Mouse (Mus musculus) hindbrain, embryonic 16.5 days (tissue): ENCODE measurements at regions not wholly inside any gene's neighbourhood (a gene's known extent, or its start where the extent isn't known, plus 50 kb on each side); places are given as distances from the start of the nearest gene placed in this dataset.
"Not testable (repeated sequence)": the region's sequence is repeated elsewhere in the genome, so short reads cannot be mapped to it uniquely, and the experiment has no call there.

Source experiments
- ATAC-seq: fragments of 200-750 bp; cut with Nextera tagmentation; 2 replicates; pipeline ENCODE4 v1.8.0; 2017; ENCODE audit warnings: moderate TSS enrichment, moderate library complexity
- H3K27ac ChIP-seq: fragments of 300-500 bp; sonication (generic); 2 replicates; pipeline ENCODE4 v1.5.1; 2014; ENCODE audit warnings: low read depth, mild to moderate bottlenecking, control low read depth, low read length, moderate library complexity
- H3K27me3 ChIP-seq: fragments of 300-500 bp; sonication (generic); replicated peaks from 2 replicates; pipeline ENCODE4 v1.6.1; 2014; ENCODE audit warnings: low read length; ENCODE audit not compliant: control insufficient read depth, insufficient read depth
- H3K36me3 ChIP-seq: fragments of 300-500 bp; sonication (generic); 2 replicates; pipeline ENCODE4 v1.6.1; 2014; ENCODE audit warnings: mild to moderate bottlenecking, low read length, moderate library complexity, mixed read lengths; ENCODE audit not compliant: control insufficient read depth, insufficient read depth
- H3K4me1 ChIP-seq: fragments of 300-500 bp; sonication (generic); 2 replicates; pipeline ENCODE4 v1.6.1; 2014; ENCODE audit warnings: low read depth, low read length; ENCODE audit not compliant: control insufficient read depth, insufficient read depth
- H3K4me2 ChIP-seq: fragments of 300-500 bp; sonication (generic); 2 replicates; pipeline ENCODE4 v1.6.1; 2014; ENCODE audit warnings: mild to moderate bottlenecking, low read length, control low read depth, moderate library complexity
- H3K4me3 ChIP-seq: fragments of 300-500 bp; sonication (generic); 2 replicates; pipeline ENCODE4 v1.5.1; 2014; ENCODE audit warnings: mild to moderate bottlenecking, low read length, control low read depth, moderate library complexity
- H3K9ac ChIP-seq: fragments of 300-500 bp; sonication (generic); 2 replicates; pipeline ENCODE4 v1.6.1; 2014; ENCODE audit warnings: low read depth, mild to moderate bottlenecking, control low read depth, low read length, moderate library complexity
- H3K9me3 ChIP-seq: fragments of 300-500 bp; sonication (generic); 2 replicates; pipeline ENCODE4 v1.6.1; 2014; ENCODE audit warnings: mild to moderate bottlenecking, low read length, moderate library complexity; ENCODE audit not compliant: control insufficient read depth
- WGBS: fragments of 180-500 bp; shearing (Covaris S2); extraction: QIAGEN DNeasy Blood & Tissue Kit; methylation state at CpG from one replicate; pipeline ENCODE4 v1.1.7; 2014; 5-methylcytosine and 5-hydroxymethylcytosine counted together

GRCm38 (mm10) chr3:128362310-128362709, 466.2 kb upstream of the Fam241a start:
- Histone ChIP-seq H3K4me3 (no peak overlapping the region), H3K36me3 (no peaks in the 10 kb centered on the region), H3K27ac (no peak overlapping the region), H3K27me3 (no peaks in the 10 kb centered on the region), H3K4me2 (no peak overlapping the region), H3K9ac (no peak overlapping the region), H3K9me3 (no peaks in the 10 kb centered on the region), H3K4me1 (no peaks in the 10 kb centered on the region)
- WGBS: 95% methylated on average over 2 of the region's 2 CpGs
- no peak for ATAC-seq

GRCm38 (mm10) chr3:128349123-128349522, 453.0 kb upstream of the Fam241a start:
- ATAC-seq: peak; percentile 79; the same call in 1 of the 2 replicates
- not testable (repeated sequence) for H3K9me3 ChIP-seq, H3K27ac ChIP-seq, H3K4me2 ChIP-seq, H3K9ac ChIP-seq, H3K4me1 ChIP-seq, H3K4me3 ChIP-seq, H3K27me3 ChIP-seq, H3K36me3 ChIP-seq
- 12% methylated on average over 2 of the region's 2 CpGs for WGBS

- Histone ChIP-seq H3K4me2 (no peak overlapping the region), H3K4me3 (no peak overlapping the region), H3K9ac (no peak overlapping the region), H3K27ac (no peak overlapping the region), H3K36me3 (no peaks in the 10 kb centered on the region), H3K9me3 (no peaks in the 10 kb centered on the region), H3K27me3 (no peaks in the 10 kb centered on the region), H3K4me1 (no peaks in the 10 kb centered on the region)
- WGBS: 59% methylated on average over 8 of the region's 8 CpGs
- no peak for ATAC-seq
Observed at GRCm38 (mm10) chr3:128347782-128348574, 451.9 kb upstream of the Fam241a start.

- Histone ChIP-seq H3K4me3 (no peak overlapping the region), H3K9me3 (no peaks in the 10 kb centered on the region), H3K27ac (no peak overlapping the region), H3K9ac (no peak overlapping the region), H3K4me1 (no peaks in the 10 kb centered on the region), H3K36me3 (no peaks in the 10 kb centered on the region), H3K4me2 (no peak overlapping the region), H3K27me3 (no peaks in the 10 kb centered on the region)
- ATAC-seq: no peak; the same call in 1 of the 2 replicates
- 78% methylated on average over 2 of the region's 2 CpGs for WGBS
Observed at GRCm38 (mm10) chr3:128337508-128337907, 441.4 kb upstream of the Fam241a start.

GRCm38 (mm10) chr3:128337031-128337430, 440.9 kb upstream of the Fam241a start:
- H3K4me3 ChIP-seq: no peak overlapping the region
- WGBS: 27% methylated on average over 5 of the region's 5 CpGs
- no peak overlapping the region for H3K9ac ChIP-seq
- no peak overlapping the region for H3K4me2 ChIP-seq
- no peaks in the 10 kb centered on the region for H3K4me1 ChIP-seq
- H3K9me3 ChIP-seq: no peaks in the 10 kb centered on the region
- peak; percentile 90 for ATAC-seq
- no peaks in the 10 kb centered on the region for H3K27me3 ChIP-seq
- no peaks in the 10 kb centered on the region for H3K36me3 ChIP-seq
- no peak overlapping the region for H3K27ac ChIP-seq

GRCm38 (mm10) chr3:128327677-128328076, 431.6 kb upstream of the Fam241a start:
- no peak overlapping the region for H3K4me3 ChIP-seq
- ATAC-seq: peak; percentile 65; the same call in 1 of the 2 replicates
- no peaks in the 10 kb centered on the region for H3K27me3 ChIP-seq
- H3K9me3 ChIP-seq: no peaks in the 10 kb centered on the region
- no peak overlapping the region for H3K4me2 ChIP-seq
- no peak overlapping the region for H3K9ac ChIP-seq
- H3K36me3 ChIP-seq: no peaks in the 10 kb centered on the region
- WGBS: 59% methylated on average over 5 of the region's 5 CpGs
- H3K27ac ChIP-seq: no peak overlapping the region
- no peaks in the 10 kb centered on the region for H3K4me1 ChIP-seq

GRCm38 (mm10) chr3:128301312-128301711, 405.2 kb upstream of the Fam241a start:
- Histone ChIP-seq H3K4me3 (no peak overlapping the region), H3K36me3 (no peaks in the 10 kb centered on the region), H3K9ac (no peak overlapping the region), H3K4me2 (no peak overlapping the region), H3K9me3 (no peaks in the 10 kb centered on the region), H3K4me1 (no peaks in the 10 kb centered on the region), H3K27ac (no peak overlapping the region), H3K27me3 (no peaks in the 10 kb centered on the region)
- no peak for ATAC-seq
- WGBS: 89% methylated on average over 4 of the region's 4 CpGs

GRCm38 (mm10) chr3:128298110-128298509, 402.0 kb upstream of the Fam241a start:
- H3K27me3 ChIP-seq: no peaks in the 10 kb centered on the region
- 86% methylated on average over 9 of the region's 9 CpGs for WGBS
- no peak overlapping the region for H3K4me3 ChIP-seq
- no peaks in the 10 kb centered on the region for H3K4me1 ChIP-seq
- no peak overlapping the region for H3K9ac ChIP-seq
- H3K27ac ChIP-seq: no peak overlapping the region
- H3K9me3 ChIP-seq: no peaks in the 10 kb centered on the region
- no peak for ATAC-seq
- H3K4me2 ChIP-seq: no peak overlapping the region
- H3K36me3 ChIP-seq: no peaks in the 10 kb centered on the region

GRCm38 (mm10) chr3:128287846-128288245, 391.7 kb upstream of the Fam241a start:
- Histone ChIP-seq H3K27ac (no peak overlapping the region), H3K4me1 (no peaks in the 10 kb centered on the region), H3K36me3 (no peaks in the 10 kb centered on the region), H3K27me3 (no peaks in the 10 kb centered on the region), H3K4me2 (no peak overlapping the region), H3K4me3 (no peak overlapping the region), H3K9me3 (no peaks in the 10 kb centered on the region), H3K9ac (no peak overlapping the region)
- WGBS: 75% methylated on average over 4 of the region's 4 CpGs
- ATAC-seq: no peak
